Mouse (Mus musculus): ENCODE data around the gene Gm8882.
"Not testable (repeated sequence)": the region's sequence is repeated elsewhere in the genome, so short reads cannot be mapped to it uniquely, and the experiment has no call there.

Gene Gm8882

DNA sequence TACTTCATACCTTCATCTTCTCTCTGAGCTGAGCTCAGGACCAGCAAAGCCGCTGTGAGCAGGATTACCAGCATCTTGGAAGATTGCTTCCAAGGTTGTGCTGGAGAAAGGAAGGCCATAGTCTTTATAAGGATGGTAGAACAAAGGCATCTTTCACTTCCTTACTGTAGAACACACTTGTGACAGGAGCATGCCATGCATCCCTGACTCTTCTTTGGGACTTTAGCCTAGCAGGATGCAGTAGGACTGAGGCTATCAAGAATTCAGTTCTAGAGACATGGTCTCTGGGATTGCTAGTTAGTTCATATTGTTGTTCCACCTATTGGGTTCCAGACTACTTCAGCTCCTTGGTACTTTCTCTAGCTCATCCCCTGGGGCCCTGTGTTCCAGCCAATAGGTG is at the start of gene Gm8882:
TSS of gene Gm8882 (minus strand) at position 101 of the 400 bp plus-strand sequence.
- not testable (repeated sequence) for DNase-seq (ENCODE audit: low read depth, low spot score)

DNA sequence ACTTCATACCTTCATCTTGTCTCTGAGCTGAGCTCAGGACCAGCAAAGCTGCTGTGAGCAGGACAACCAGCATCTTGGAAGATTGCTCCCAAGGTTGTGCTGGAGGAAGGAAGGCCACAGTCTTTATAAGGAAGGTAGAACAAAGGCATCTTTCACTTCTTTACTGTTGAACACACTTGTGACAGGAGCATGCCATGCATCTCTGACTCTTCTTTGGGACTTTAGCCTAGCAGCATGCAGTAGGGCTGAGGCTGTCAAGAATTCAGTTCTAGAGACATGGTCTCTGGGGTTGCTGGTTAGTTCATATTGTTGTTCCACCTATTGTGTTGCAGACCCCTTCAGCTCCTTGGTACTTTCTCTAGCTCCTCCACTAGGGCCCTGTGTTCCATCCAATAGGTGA is 49.3 kb downstream of the Gm8882 start, which contains the start of gene Prpmp5:
TSS of gene Prpmp5 (minus strand) at position 101 of the 400 bp plus-strand sequence.
- not testable (repeated sequence) for DNase-seq (ENCODE audit: low read depth, low spot score)
